Mouse (Mus musculus) midbrain, embryonic 16.5 days (tissue): Measurements from ENCODE around the gene Idh2. TPM values are rescaled to one million over a fixed set of nuclear protein-coding genes. Genes with fewer than 3 reads are reported as not detected.
"Not testable (repeated sequence)": the region's sequence is repeated elsewhere in the genome, so short reads cannot be mapped to it uniquely, and the experiment has no call there.

ENCODE experiments used
- ATAC-seq: fragments of 200-750 bp; cut with Nextera tagmentation; 2 replicates; pipeline ENCODE4 v1.8.0; 2017; ENCODE audit warnings: moderate TSS enrichment
- H3K27ac ChIP-seq: fragments of 300-500 bp; sonication (generic); 2 replicates; pipeline ENCODE4 v1.5.1; 2014; ENCODE audit warnings: mild to moderate bottlenecking, low read length, mixed read lengths
- H3K27me3 ChIP-seq: fragments of 300-500 bp; sonication (generic); 2 replicates; pipeline ENCODE4 v1.6.1; 2014; ENCODE audit warnings: low read depth, low read length, mixed read lengths; ENCODE audit not compliant: control insufficient read depth, insufficient read depth
- H3K36me3 ChIP-seq: fragments of 300-500 bp; sonication (generic); 2 replicates; pipeline ENCODE4 v1.6.1; 2014; ENCODE audit warnings: mild to moderate bottlenecking, low read length, moderate library complexity, mixed read lengths; ENCODE audit not compliant: control insufficient read depth, insufficient read depth
- H3K4me1 ChIP-seq: fragments of 300-500 bp; sonication (generic); 2 replicates; pipeline ENCODE4 v1.6.1; 2014; ENCODE audit warnings: mild to moderate bottlenecking, low read length, mixed read lengths; ENCODE audit not compliant: control insufficient read depth, insufficient read depth
- H3K4me2 ChIP-seq: fragments of 300-500 bp; sonication (generic); 2 replicates; pipeline ENCODE4 v1.6.1; 2014; ENCODE audit warnings: mild to moderate bottlenecking, low read length, mixed read lengths
- H3K4me3 ChIP-seq: fragments of 300-500 bp; sonication (generic); 2 replicates; pipeline ENCODE4 v1.5.1; 2014; ENCODE audit warnings: low read depth, mild to moderate bottlenecking, low read length, moderate library complexity, mixed read lengths
- H3K9ac ChIP-seq: fragments of 300-500 bp; sonication (generic); 2 replicates; pipeline ENCODE4 v1.6.1; 2014; ENCODE audit warnings: low read depth, low read length, mixed read lengths
- H3K9me3 ChIP-seq: fragments of 300-500 bp; sonication (generic); replicated peaks from 2 replicates; pipeline ENCODE4 v1.6.1; 2014; ENCODE audit warnings: mild to moderate bottlenecking, low read length, mixed read lengths; ENCODE audit not compliant: control insufficient read depth, poor library complexity, severe bottlenecking
- WGBS: fragments of 180-500 bp; shearing (Covaris S2); extraction: QIAGEN DNeasy Blood & Tissue Kit; methylation state at CpG from one replicate; pipeline ENCODE4 v1.1.7; 2014; 5-methylcytosine and 5-hydroxymethylcytosine counted together
- polyA plus RNA-seq: library from polyadenylated mRNA; unstranded; fragments of >200 nt; fragmentation: Nextera tagmentation; extraction: Ambion mirVana; gene quantifications from 2 replicates; pipeline ENCODE4 v1.2.1, GENCODE M21; 2015

Idh2 gene
- polyA plus RNA-seq, 1 experiment from 2014 or later = 210 TPM

DNA sequence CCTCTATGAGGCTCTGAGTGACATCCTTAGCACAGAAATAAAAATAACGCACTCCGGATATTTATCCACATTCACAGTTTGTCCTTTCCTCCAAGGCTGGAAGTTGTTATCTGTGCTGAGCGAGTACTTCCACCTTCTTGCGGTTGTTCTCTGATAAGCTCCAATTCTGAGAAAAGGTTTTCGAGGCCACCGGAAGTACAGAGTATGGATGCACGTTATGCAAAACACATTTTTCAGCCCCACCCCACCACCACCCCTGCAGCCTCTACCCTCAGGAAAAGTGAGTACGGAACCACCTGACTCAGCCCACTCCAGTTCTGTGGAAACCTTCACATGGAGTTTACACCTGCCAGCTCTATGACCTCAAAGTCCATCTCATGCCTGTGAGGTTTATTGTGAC, 30.9 kb upstream of the Idh2 start:
- no peak for ATAC-seq
- Histone ChIP-seq H3K27me3 (no peaks in the 10 kb centered on the region), H3K4me1 (peaks cover 3% of the 10 kb centered on the region; the same call in 1 of the 2 replicates), H3K4me2 (no peak overlapping the region), H3K9me3 (no peaks in the 10 kb centered on the region), H3K4me3 (no peak overlapping the region), H3K9ac (no peak overlapping the region), H3K36me3 (no peaks in the 10 kb centered on the region), H3K27ac (no peak overlapping the region)
- 87% methylated on average over 8 of the region's 8 CpGs for WGBS

DNA sequence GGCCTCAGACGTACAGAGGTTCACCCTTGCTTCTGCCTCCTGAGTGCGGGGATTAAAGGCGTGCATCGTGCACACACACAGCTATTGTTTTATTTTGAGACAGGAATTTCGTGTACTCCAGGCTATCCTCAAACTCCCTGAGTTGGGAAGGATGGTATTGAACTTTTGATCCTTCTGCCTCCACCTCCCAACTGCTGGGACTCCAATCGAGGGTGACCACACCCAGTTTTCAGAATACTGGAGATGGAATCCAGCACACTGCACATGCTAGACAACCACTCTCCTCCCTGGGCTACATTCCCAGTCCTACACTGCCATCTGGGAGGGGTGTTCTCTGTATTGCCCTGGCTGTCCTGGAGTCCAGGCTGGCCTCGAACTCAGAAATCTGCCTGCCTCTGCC, 29.5 kb upstream of the Idh2 start:
- H3K36me3 ChIP-seq = no peaks in the 10 kb centered on the region
- no peak overlapping the region for H3K4me3 ChIP-seq
- no peak overlapping the region for H3K9ac ChIP-seq
- ATAC-seq = no peak
- 87% methylated on average over 7 of the region's 7 CpGs for WGBS
- peaks cover 5% of the 10 kb centered on the region; the same call in 1 of the 2 replicates for H3K4me1 ChIP-seq
- no peak overlapping the region for H3K4me2 ChIP-seq
- H3K9me3 ChIP-seq = no peaks in the 10 kb centered on the region
- no peaks in the 10 kb centered on the region for H3K27me3 ChIP-seq
- no peak overlapping the region for H3K27ac ChIP-seq

- H3K9me3 ChIP-seq = no peaks in the 10 kb centered on the region
- no peaks in the 10 kb centered on the region for H3K36me3 ChIP-seq
- peaks cover 5% of the 10 kb centered on the region; the same call in 1 of the 2 replicates for H3K4me1 ChIP-seq
- WGBS = 40% methylated on average over 22 of the region's 22 CpGs
- H3K4me3 ChIP-seq = no peak overlapping the region
- no peak overlapping the region for H3K27ac ChIP-seq
- H3K27me3 ChIP-seq = no peaks in the 10 kb centered on the region
- no peak overlapping the region for H3K4me2 ChIP-seq
- no peak overlapping the region for H3K9ac ChIP-seq
- no peak for ATAC-seq
These were observed 28.4 kb upstream of the Idh2 start for GRCm38 (mm10) chr7:80143331-80144273.

DNA sequence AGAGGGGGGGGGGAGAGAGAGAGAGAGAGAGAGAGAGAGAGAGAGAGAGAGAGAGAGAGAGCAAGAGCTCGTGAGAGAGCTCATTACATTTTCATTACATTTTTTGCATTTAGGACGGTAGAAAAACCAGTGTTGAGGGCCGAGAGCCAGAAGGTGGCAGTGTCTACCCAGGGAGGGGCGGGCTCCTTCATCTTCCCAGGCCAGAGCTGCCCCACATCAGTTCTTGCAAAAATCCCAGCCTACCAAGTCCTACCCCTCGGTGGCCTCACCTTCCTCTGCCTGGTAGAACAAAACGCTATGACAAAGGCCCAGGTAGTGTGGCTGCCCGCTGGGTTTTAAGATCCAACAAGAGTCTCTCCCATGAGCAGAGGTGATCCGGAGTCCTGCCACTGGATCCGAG, 25.6 kb upstream of the Idh2 start:
- ATAC-seq = peak; percentile 82
- Histone ChIP-seq H3K27me3 (no peaks in the 10 kb centered on the region), H3K4me2 (no peak overlapping the region), H3K9me3 (no peaks in the 10 kb centered on the region), H3K27ac (no peak overlapping the region), H3K9ac (no peak overlapping the region), H3K4me1 (peaks cover 5% of the 10 kb centered on the region; the same call in 1 of the 2 replicates), H3K36me3 (no peaks in the 10 kb centered on the region), H3K4me3 (no peak overlapping the region)
- 14% methylated on average over 9 of the region's 9 CpGs for WGBS

DNA sequence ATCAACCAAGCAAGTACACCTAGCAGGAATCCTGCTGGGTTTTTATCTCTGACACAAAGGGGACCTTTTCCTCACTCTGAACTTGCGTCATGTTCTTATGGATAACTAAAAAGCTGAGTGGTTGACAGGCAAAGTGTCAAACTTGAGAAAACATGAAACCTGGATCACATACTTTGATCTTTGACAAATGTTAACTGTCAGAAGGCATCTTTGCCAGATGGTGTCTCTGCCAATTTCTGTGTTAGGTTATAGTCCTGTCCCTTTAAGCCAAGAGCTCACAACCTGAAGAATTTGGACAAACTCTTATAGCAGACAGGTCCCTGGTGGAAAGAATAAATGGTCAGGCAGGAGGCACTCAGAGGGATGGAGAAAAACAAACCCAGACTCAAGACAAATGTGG, 23.2 kb upstream of the Idh2 start:
- 58% methylated on average over 1 of the region's 1 CpGs for WGBS
- Histone ChIP-seq H3K4me3 (no peak overlapping the region), H3K9ac (no peak overlapping the region)

GRCm38 (mm10) chr7:80135173-80135532, 20.0 kb upstream of the Idh2 start:
- Histone ChIP-seq H3K4me1 (no peaks in the 10 kb centered on the region; the same call in 1 of the 2 replicates), H3K27ac (peak overlapping the region; percentile 64; the same call in 1 of the 2 replicates), H3K27me3 (no peaks in the 10 kb centered on the region), H3K36me3 (no peaks in the 10 kb centered on the region), H3K4me3 (no peak overlapping the region), H3K9ac (no peak overlapping the region), H3K4me2 (no peak overlapping the region), H3K9me3 (no peaks in the 10 kb centered on the region)
- WGBS = 88% methylated on average over 1 of the region's 1 CpGs
- ATAC-seq = no peak

More for the DNA sequence above, 23.2 kb upstream of the Idh2 start:
- H3K4me1 ChIP-seq = peaks cover 3% of the 10 kb centered on the region; the same call in 1 of the 2 replicates
- H3K36me3 ChIP-seq = no peaks in the 10 kb centered on the region
- H3K27ac ChIP-seq = no peak overlapping the region
- no peak overlapping the region for H3K4me2 ChIP-seq
- no peaks in the 10 kb centered on the region for H3K9me3 ChIP-seq
- no peaks in the 10 kb centered on the region for H3K27me3 ChIP-seq
- no peak for ATAC-seq

DNA sequence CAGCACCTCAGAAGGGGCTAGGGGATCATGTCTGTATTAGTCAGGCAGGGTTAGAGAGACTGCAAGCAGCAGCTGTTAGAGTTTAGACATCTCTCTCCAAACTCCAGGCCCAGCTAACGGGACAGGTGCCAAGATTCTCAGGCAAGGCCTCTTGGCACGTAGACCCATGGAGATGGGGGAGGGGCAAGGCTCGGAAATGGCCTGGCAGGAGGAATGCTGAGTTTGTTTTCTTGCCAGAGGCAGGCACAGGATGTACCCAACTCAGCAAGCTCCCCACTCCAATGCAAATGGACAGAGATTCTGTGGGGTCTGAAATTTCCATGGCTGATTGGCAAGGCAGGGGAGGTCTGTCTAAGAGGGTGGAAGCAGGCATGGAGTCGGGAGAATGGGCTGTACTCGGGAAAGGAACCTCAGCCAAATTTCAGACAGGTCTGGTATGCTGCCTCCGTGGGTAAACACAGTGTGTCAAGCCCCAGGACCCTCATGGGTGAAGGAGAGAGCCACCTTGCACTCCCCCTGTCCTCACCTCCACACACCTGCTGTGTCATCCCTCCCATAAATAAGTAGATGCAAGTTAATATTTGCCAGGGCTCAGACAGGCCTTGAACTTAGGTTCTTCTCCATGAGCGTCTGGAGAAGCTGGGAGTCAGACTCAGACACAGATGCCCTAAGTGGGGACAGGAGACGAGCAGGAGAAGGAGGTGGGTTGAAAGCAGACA, 19.4 kb upstream of the Idh2 start:
- no peak overlapping the region for H3K9ac ChIP-seq
- no peaks in the 10 kb centered on the region for H3K36me3 ChIP-seq
- WGBS = 43% methylated on average over 8 of the region's 8 CpGs
- no peak overlapping the region for H3K4me2 ChIP-seq
- peak; percentile 72 for ATAC-seq
- no peaks in the 10 kb centered on the region for H3K27me3 ChIP-seq
- no peaks in the 10 kb centered on the region; the same call in 1 of the 2 replicates for H3K4me1 ChIP-seq
- peak overlapping the region; percentile 64 for H3K27ac ChIP-seq
- no peak overlapping the region for H3K4me3 ChIP-seq
- no peaks in the 10 kb centered on the region for H3K9me3 ChIP-seq

- Histone ChIP-seq H3K9me3 (no peaks in the 10 kb centered on the region), H3K4me2 (no peak overlapping the region), H3K4me1 (no peaks in the 10 kb centered on the region; the same call in 1 of the 2 replicates), H3K27me3 (no peaks in the 10 kb centered on the region), H3K36me3 (no peaks in the 10 kb centered on the region), H3K4me3 (no peak overlapping the region), H3K27ac (no peak overlapping the region), H3K9ac (no peak overlapping the region)
- ATAC-seq = no peak
- 56% methylated on average over 9 of the region's 9 CpGs for WGBS
These were observed 17.3 kb upstream of the Idh2 start for GRCm38 (mm10) chr7:80132541-80132940.

DNA sequence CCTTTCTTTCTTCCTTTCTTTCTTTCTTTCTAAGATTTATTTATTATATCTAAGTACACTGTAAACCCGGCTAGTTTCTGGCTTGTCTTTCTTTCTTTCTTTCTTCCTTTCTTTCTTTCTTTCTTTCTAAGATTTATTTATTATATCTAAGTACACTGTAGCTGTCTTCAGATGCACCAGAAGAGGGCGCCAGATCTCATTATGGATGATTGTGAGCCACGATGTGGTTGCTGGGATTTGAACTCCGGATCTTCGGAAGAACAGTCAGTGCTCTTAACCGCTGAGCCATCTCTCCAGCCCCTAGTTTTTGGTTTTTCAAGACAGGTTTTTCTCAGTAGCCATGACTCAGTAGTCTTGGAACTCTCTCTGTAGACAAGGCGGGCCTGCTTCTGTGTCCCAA, 16.1 kb upstream of the Idh2 start:
- H3K4me2 ChIP-seq, H3K9ac ChIP-seq, H3K36me3 ChIP-seq, H3K9me3 ChIP-seq, H3K4me1 ChIP-seq, H3K27me3 ChIP-seq, H3K4me3 ChIP-seq, ATAC-seq, H3K27ac ChIP-seq: not testable (repeated sequence)
- 73% methylated on average over 7 of the region's 7 CpGs for WGBS
